Mouse (Mus musculus): ENCODE results near the gene Snx21.

DNA sequence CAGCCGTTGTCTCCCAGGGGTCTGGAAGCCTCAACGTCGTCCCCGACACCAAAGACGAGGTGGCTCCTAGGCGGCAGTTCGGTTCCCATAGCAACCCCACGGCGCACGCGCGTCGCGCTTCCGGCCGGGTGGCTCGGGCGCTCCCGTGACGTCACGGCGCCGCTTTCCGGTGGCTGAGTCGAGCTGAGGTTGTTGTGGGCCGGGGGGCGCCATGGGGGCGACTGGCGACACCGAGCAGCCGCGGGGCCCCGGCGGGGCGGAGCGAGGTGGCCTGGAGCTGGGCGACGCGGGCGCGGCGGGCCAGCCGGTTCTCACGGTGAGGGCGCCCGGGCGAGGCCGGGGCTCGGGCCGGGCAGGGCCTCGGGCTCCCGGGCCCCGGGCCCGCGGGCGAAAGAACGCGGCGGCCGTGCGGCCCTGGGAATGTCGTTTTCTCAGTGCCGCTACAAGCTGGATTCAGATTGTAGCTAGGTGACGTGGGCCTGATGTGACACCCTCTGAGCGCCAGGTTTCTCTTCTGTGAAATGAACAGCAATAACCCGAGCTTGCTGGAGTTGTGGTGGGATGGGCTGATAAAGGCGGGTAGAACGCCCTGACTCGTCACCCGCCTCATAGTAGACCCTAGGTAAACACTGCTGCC lies 39.7 kb upstream of the Snx21 start, which contains the start of the genes Wfdc3 and Dnttip1:
- TF ChIP-seq CTCF (IDR thresholded peaks at IDR 0.05; ENCODE audit: control insufficient read depth, insufficient read depth, insufficient read length) (no peak), USF1 (IDR thresholded peaks at IDR 0.05; ENCODE audit: low read depth) (no peak), MYOG (IDR thresholded peaks at IDR 0.05; ENCODE audit: control insufficient read depth, extremely low read depth, insufficient read length) (no peak), MAX (IDR thresholded peaks at IDR 0.05) (peak; percentile 39), FOSL1 (IDR thresholded peaks at IDR 0.05; ENCODE audit: insufficient read depth, low read length, poor library complexity, severe bottlenecking) (no peak), MYOD1 (IDR thresholded peaks at IDR 0.05; ENCODE audit: control insufficient read depth, insufficient read length, low read depth) (no peak), CEBPB (IDR thresholded peaks at IDR 0.05; ENCODE audit: low read depth) (no peak)
